Mouse (Mus musculus) midbrain, embryonic 10.5 days (tissue): ENCODE measurements at regions not wholly inside any gene's neighbourhood (a gene's known extent, or its start where the extent isn't known, plus 50 kb on each side); places are given as distances from the start of the nearest gene placed in this dataset.

Source experiments
- DNase-seq: peaks from one replicate; pipeline ENCODE4 v3.0.0-alpha.2; 2017; ENCODE audit warnings: low spot score
- H3K27ac ChIP-seq: fragments of 300-500 bp; sonication (generic); replicated peaks from 2 replicates; pipeline ENCODE4 v1.5.1; 2016; ENCODE audit warnings: mild to moderate bottlenecking
- H3K27me3 ChIP-seq: fragments of 300-500 bp; sonication (generic); 2 replicates; pipeline ENCODE4 v1.6.1; 2016; ENCODE audit warnings: low read depth, mild to moderate bottlenecking; ENCODE audit not compliant: poor library complexity, severe bottlenecking
- H3K36me3 ChIP-seq: fragments of 300-500 bp; sonication (generic); 2 replicates; pipeline ENCODE4 v1.6.1; 2016; ENCODE audit warnings: mild to moderate bottlenecking, moderate library complexity
- H3K4me1 ChIP-seq: fragments of 300-500 bp; sonication (generic); 2 replicates; pipeline ENCODE4 v1.6.1; 2016
- H3K4me3 ChIP-seq: fragments of 300-500 bp; sonication (generic); 2 replicates; pipeline ENCODE4 v1.5.1; 2016; ENCODE audit warnings: mild to moderate bottlenecking, moderate library complexity
- H3K9me3 ChIP-seq: fragments of 300-500 bp; sonication (generic); replicated peaks from 2 replicates; pipeline ENCODE4 v1.6.1; 2016; ENCODE audit warnings: mild to moderate bottlenecking
- WGBS: fragments of 180-500 bp; shearing (Covaris S2); methylation state at CpG from one replicate; pipeline ENCODE4 v1.1.7; 2016; 5-methylcytosine and 5-hydroxymethylcytosine counted together

DNA sequence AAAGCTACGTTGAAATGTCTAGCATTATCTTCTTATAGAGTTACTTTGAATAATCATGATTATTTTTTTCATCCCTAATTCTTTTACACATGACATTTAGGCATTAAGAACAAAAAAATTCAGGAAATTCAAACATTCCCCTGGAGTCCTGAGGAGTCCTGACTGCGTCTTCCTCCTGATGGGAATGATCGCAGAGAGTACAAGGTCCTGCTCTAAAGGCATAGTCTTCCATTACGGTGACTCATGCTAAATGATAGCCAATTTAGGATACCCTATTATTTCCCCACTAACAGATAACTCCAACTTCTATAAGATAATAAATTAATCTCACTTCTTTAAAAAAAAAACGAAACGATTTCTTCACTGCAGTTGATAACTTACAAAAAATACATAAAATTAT, 292.2 kb downstream of the Spry2 start:
- H3K9me3 ChIP-seq: no peaks in the 10 kb centered on the region
- no peaks in the 10 kb centered on the region for H3K36me3 ChIP-seq
- no peaks in the 10 kb centered on the region for H3K27me3 ChIP-seq
- H3K4me3 ChIP-seq: no peak overlapping the region
- no peak for DNase-seq
- H3K4me1 ChIP-seq: no peaks in the 10 kb centered on the region
- no peak overlapping the region for H3K27ac ChIP-seq
- WGBS: 94% methylated on average over 6 of the region's 6 CpGs

GRCm38 (mm10) chr14:105603047-105603461, 293.6 kb downstream of the Spry2 start:
- Histone ChIP-seq H3K27me3 (no peaks in the 10 kb centered on the region), H3K4me1 (no peaks in the 10 kb centered on the region), H3K4me3 (no peak overlapping the region), H3K36me3 (no peaks in the 10 kb centered on the region), H3K27ac (no peak overlapping the region), H3K9me3 (no peaks in the 10 kb centered on the region)
- 86% methylated on average over 6 of the region's 6 CpGs for WGBS
- DNase-seq: no peak

- no peak for DNase-seq
- no peak overlapping the region for H3K27ac ChIP-seq
- H3K27me3 ChIP-seq: no peaks in the 10 kb centered on the region
- H3K9me3 ChIP-seq: no peaks in the 10 kb centered on the region
- 93% methylated on average over 24 of the region's 24 CpGs for WGBS
- H3K4me1 ChIP-seq: no peaks in the 10 kb centered on the region
- H3K4me3 ChIP-seq: no peak overlapping the region
- H3K36me3 ChIP-seq: no peaks in the 10 kb centered on the region
These were observed 296.8 kb downstream of the Spry2 start for GRCm38 (mm10) chr14:105599550-105600453.

- H3K36me3 ChIP-seq: no peaks in the 10 kb centered on the region
- no peaks in the 10 kb centered on the region for H3K27me3 ChIP-seq
- DNase-seq: no peak
- no peak overlapping the region for H3K4me3 ChIP-seq
- no peak overlapping the region for H3K27ac ChIP-seq
- H3K4me1 ChIP-seq: peaks cover 6% of the 10 kb centered on the region
- WGBS: 90% methylated on average over 7 of the region's 7 CpGs
- H3K9me3 ChIP-seq: no peaks in the 10 kb centered on the region
These were observed 306.9 kb downstream of the Spry2 start for GRCm38 (mm10) chr14:105589751-105590150.

DNA sequence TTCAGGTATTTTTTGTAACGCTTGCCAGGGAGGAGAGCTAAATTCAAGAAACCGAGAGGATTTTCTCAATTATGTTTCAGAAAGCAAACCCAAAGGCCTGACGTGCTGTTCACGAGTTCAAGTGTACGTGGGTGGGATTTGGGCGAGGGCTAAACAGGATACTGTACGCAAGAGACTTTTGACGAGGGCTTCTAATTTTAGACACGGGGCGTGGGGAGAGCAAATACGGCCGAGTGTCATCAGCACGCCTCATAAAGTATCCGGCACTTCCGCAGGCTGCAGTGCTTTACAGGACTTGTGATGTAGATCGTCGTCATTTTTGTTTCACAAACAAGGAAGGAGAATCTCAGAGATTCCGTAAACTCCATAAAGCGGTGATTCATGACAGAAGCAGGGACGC, 307.4 kb downstream of the Spry2 start:
- Histone ChIP-seq H3K27me3 (no peaks in the 10 kb centered on the region), H3K27ac (no peak overlapping the region), H3K9me3 (no peaks in the 10 kb centered on the region), H3K36me3 (no peaks in the 10 kb centered on the region), H3K4me1 (peaks cover 6% of the 10 kb centered on the region), H3K4me3 (no peak overlapping the region)
- 93% methylated on average over 20 of the region's 20 CpGs for WGBS
- no peak for DNase-seq

DNA sequence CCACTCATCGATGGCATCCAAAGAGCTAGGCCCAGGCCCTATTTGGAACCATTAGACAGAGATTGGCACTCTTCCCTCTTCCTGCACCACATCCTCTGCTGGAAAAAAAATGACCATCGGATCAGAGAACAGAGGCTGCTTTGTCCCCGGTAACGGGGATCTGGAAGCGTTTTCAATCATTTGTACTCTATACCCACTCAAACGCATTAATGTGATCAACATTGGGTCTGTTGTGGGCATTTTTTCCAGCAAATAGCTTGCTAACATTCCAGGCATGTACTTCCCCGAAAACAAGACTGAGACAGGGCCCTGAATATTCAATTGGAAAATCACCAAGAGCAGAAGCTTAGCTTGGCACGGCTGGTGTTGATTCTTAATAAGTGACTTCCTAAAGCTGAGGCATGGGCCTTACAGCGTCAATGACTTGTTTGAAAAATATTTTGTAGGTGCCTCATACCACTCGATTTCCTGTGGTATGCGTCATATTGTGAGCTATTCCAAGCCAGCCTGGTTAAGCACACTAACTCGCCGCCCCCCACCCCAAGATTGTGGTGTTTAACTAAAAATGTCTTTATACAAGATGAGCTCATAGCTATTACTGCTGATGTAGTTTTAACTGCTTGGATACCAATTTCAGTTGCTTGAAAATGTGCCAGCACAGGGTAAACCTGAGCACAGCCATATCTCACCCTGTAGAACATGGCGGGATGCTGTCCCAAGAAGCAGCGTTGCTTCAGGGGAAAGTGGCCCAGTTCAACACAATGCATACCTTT, 308.0 kb downstream of the Spry2 start:
- Histone ChIP-seq H3K4me3 (no peak overlapping the region), H3K27me3 (no peaks in the 10 kb centered on the region), H3K36me3 (no peaks in the 10 kb centered on the region), H3K4me1 (peaks cover 6% of the 10 kb centered on the region), H3K9me3 (no peaks in the 10 kb centered on the region), H3K27ac (no peak overlapping the region)
- DNase-seq: no peak
- 90% methylated on average over 15 of the region's 15 CpGs for WGBS

DNA sequence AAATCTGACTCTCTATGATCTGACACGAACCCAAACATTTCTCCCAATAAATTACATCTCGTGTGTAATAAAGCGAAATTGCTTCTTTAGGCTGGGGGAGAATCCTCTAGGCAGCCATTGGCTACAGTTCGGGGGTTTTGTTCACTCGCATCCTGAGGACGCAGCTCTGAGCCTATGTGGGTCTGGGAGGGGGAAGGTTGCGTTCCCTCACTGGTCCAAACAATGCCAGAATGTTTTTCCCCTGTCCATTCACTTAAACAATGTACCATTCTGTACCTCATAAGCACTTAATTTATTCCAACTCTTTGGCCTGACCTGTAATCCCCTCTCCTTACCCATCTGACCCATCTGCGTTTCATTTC, 308.6 kb downstream of the Spry2 start:
- DNase-seq: no peak
- H3K9me3 ChIP-seq: no peaks in the 10 kb centered on the region
- peaks cover 6% of the 10 kb centered on the region for H3K4me1 ChIP-seq
- 82% methylated on average over 8 of the region's 8 CpGs for WGBS
- H3K36me3 ChIP-seq: no peaks in the 10 kb centered on the region
- no peak overlapping the region for H3K4me3 ChIP-seq
- H3K27ac ChIP-seq: no peak overlapping the region
- H3K27me3 ChIP-seq: no peaks in the 10 kb centered on the region

GRCm38 (mm10) chr14:105584632-105585031, 312.0 kb downstream of the Spry2 start:
- Histone ChIP-seq H3K4me3 (no peak overlapping the region), H3K27me3 (no peaks in the 10 kb centered on the region), H3K36me3 (no peaks in the 10 kb centered on the region), H3K27ac (no peak overlapping the region), H3K4me1 (peaks cover 6% of the 10 kb centered on the region), H3K9me3 (no peaks in the 10 kb centered on the region)
- 78% methylated on average over 3 of the region's 3 CpGs for WGBS
- no peak for DNase-seq

GRCm38 (mm10) chr14:105583497-105583896, 313.1 kb downstream of the Spry2 start:
- no peaks in the 10 kb centered on the region for H3K36me3 ChIP-seq
- 87% methylated on average over 2 of the region's 2 CpGs for WGBS
- H3K27ac ChIP-seq: no peak overlapping the region
- H3K9me3 ChIP-seq: no peaks in the 10 kb centered on the region
- H3K4me3 ChIP-seq: no peak overlapping the region
- no peak for DNase-seq
- peaks cover 6% of the 10 kb centered on the region for H3K4me1 ChIP-seq
- no peaks in the 10 kb centered on the region for H3K27me3 ChIP-seq

- Histone ChIP-seq H3K36me3 (no peaks in the 10 kb centered on the region), H3K4me3 (no peak overlapping the region), H3K4me1 (peaks cover 13% of the 10 kb centered on the region), H3K27ac (no peak overlapping the region), H3K27me3 (no peaks in the 10 kb centered on the region), H3K9me3 (no peaks in the 10 kb centered on the region)
- DNase-seq: no peak
- 48% methylated on average over 4 of the region's 4 CpGs for WGBS
These were observed 317.9 kb downstream of the Ndfip2 start for GRCm38 (mm10) chr14:105576266-105576665.

DNA sequence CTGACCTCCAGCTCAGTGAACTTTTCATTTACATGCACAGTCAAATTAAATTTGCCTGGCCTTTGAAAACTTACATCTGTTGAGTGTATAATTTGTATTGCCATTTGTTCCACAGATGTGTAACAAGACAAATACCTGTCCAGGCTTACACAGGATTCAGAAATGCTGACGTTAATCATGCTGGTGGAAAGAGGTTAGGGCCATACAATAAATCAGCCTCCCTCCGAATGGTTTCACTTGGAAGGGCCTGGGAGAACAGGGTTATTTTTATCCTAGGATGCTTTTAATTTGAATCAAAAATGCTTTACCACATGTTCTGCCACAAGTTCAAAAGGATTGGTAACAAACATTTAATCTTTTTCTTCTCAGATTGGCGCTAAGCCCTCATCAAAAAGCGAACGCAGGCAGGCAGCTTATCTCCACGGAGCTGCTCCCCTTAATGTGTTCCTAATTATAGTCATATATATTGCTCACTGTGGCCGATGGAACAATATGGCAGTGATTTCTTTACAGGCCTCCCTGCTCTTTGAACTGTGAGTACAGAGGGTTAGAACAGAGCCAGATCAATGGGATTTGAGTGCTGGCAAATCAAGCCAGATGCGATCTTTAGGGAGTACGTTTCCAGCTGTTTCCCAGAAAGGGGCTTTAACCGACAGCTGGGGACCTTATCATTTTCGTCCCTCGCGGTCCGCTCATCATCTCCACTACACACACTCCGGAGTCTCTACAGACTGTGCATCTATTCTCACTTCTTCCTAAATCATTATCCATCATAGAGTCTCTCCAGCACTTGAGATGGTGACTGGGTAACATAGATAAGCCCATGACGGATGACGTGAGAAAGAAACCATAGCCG, 313.9 kb downstream of the Ndfip2 start:
- H3K27ac ChIP-seq: no peak overlapping the region
- no peak overlapping the region for H3K4me3 ChIP-seq
- H3K36me3 ChIP-seq: no peaks in the 10 kb centered on the region
- H3K9me3 ChIP-seq: no peaks in the 10 kb centered on the region
- DNase-seq: no peak
- no peaks in the 10 kb centered on the region for H3K27me3 ChIP-seq
- WGBS: 68% methylated on average over 18 of the region's 18 CpGs
- H3K4me1 ChIP-seq: peaks cover 13% of the 10 kb centered on the region

- H3K27me3 ChIP-seq: no peaks in the 10 kb centered on the region
- H3K27ac ChIP-seq: no peak overlapping the region
These were observed 311.8 kb downstream of the Ndfip2 start for GRCm38 (mm10) chr14:105570156-105570555.

More at GRCm38 (mm10) chr14:105570156-105570555, 311.8 kb downstream of the Ndfip2 start:
- H3K9me3 ChIP-seq: no peaks in the 10 kb centered on the region
- no peak overlapping the region for H3K4me3 ChIP-seq
- WGBS: 70% methylated on average over 6 of the region's 6 CpGs
- DNase-seq: no peak
- H3K36me3 ChIP-seq: no peaks in the 10 kb centered on the region
- H3K4me1 ChIP-seq: peaks cover 13% of the 10 kb centered on the region
